Mouse (Mus musculus): ENCODE results near the gene OR5BS1P. TPM values are rescaled to one million over a fixed set of nuclear protein-coding genes. Genes with fewer than 3 reads are reported as not detected.

The OR5BS1P gene
- polyA plus RNA-seq, 1 experiment from 2014 or later = not detected

- Histone ChIP-seq H3K9me3 (replicated peaks) (no peaks in the 10 kb centered on the region), H3K36me3 (no peaks in the 10 kb centered on the region), H3K27ac (no peak overlapping the region), H3K4me1 (no peaks in the 10 kb centered on the region), H3K4me3 (no peak overlapping the region), H3K27me3 (replicated peaks) (0 out of 2 replicates have a peak, but pooled peaks cover 5% of the 10 kb centered on the region), H3K4me2 (no peak overlapping the region), H3K9ac (no peak overlapping the region)
- no peak for ATAC-seq
- WGBS (ENCODE audit: insufficient replicate concordance) = 53% methylated on average over 7 of the region's 7 CpGs
Measured at GRCm38 (mm10) chr15:98479568-98480102, 9.9 kb downstream of the OR5BS1P start.

- Histone ChIP-seq H3K9ac (no peak within 1 kb of the TSS), H3K4me2 (no peak within 1 kb of the TSS), H3K9me3 (replicated peaks) (no peaks in the 10 kb centered on the region), H3K27ac (no peak within 1 kb of the TSS), H3K27me3 (replicated peaks) (0 out of 2 replicates have a peak, but pooled peaks cover 5% of the 10 kb centered on the region), H3K4me3 (no peak within 1 kb of the TSS), H3K4me1 (no peaks in the 10 kb centered on the region), H3K36me3 (no peaks in the 10 kb centered on the region)
- ATAC-seq = no peak
- 43% methylated on average over 3 of the region's 3 CpGs for WGBS (ENCODE audit: insufficient replicate concordance)
Measured at GRCm38 (mm10) chr15:98482701-98483100, 13.0 kb downstream of the OR5BS1P start, which contains the start of gene Lalba. Lalba (minus strand) TSS chr15:98482721.

- 0 out of 2 replicates have a peak, but pooled peaks cover 3% of the 10 kb centered on the region for H3K27me3 ChIP-seq (replicated peaks)
- H3K9ac ChIP-seq = no peak overlapping the region
- no peaks in the 10 kb centered on the region; the same call in 1 of the 2 replicates for H3K9me3 ChIP-seq (replicated peaks)
- no peaks in the 10 kb centered on the region for H3K4me1 ChIP-seq
- H3K36me3 ChIP-seq = no peaks in the 10 kb centered on the region
- H3K27ac ChIP-seq = no peak overlapping the region; the same call in 1 of the 2 replicates
- no peak overlapping the region for H3K4me2 ChIP-seq
- no peak for ATAC-seq
- 47% methylated on average over 18 of the region's 18 CpGs for WGBS (ENCODE audit: insufficient replicate concordance)
- H3K4me3 ChIP-seq = no peak overlapping the region
Measured at GRCm38 (mm10) chr15:98483907-98484886, 14.5 kb downstream of the OR5BS1P start.

GRCm38 (mm10) chr15:98486433-98487021 lies 16.8 kb downstream of the OR5BS1P start:
- 71% methylated on average over 8 of the region's 8 CpGs for WGBS (ENCODE audit: insufficient replicate concordance)
- Histone ChIP-seq H3K36me3 (no peaks in the 10 kb centered on the region), H3K9ac (no peak overlapping the region), H3K4me3 (no peak overlapping the region), H3K4me1 (no peaks in the 10 kb centered on the region), H3K27me3 (replicated peaks) (no peaks in the 10 kb centered on the region), H3K9me3 (replicated peaks) (no peaks in the 10 kb centered on the region; the same call in 1 of the 2 replicates), H3K27ac (no peak overlapping the region), H3K4me2 (no peak overlapping the region)
- no peak for ATAC-seq

GRCm38 (mm10) chr15:98491332-98491731 lies 21.6 kb downstream of the OR5BS1P start:
- no peak overlapping the region for H3K27ac ChIP-seq
- H3K9me3 ChIP-seq (replicated peaks) = no peaks in the 10 kb centered on the region; the same call in 1 of the 2 replicates
- H3K4me3 ChIP-seq = no peak overlapping the region
- no peaks in the 10 kb centered on the region for H3K4me1 ChIP-seq
- H3K9ac ChIP-seq = no peak overlapping the region
- WGBS (ENCODE audit: insufficient replicate concordance) = 46% methylated on average over 2 of the region's 2 CpGs
- H3K36me3 ChIP-seq = no peaks in the 10 kb centered on the region
- 0 out of 2 replicates have a peak, but pooled peaks cover 4% of the 10 kb centered on the region for H3K27me3 ChIP-seq (replicated peaks)
- ATAC-seq = no peak
- H3K4me2 ChIP-seq = no peak overlapping the region

GRCm38 (mm10) chr15:98492102-98492501 lies 22.4 kb downstream of the OR5BS1P start, which contains the start of gene Olfr279:
Olfr279 (plus strand) TSS chr15:98492402.
- no peaks in the 10 kb centered on the region for H3K4me1 ChIP-seq
- whole genome bisulfite sequencing (ENCODE audit: insufficient replicate concordance) = 27% methylated on average over 4 of the region's 4 CpGs
- H3K27me3 ChIP-seq (replicated peaks) = 0 out of 2 replicates have a peak, but pooled peaks cover 4% of the 10 kb centered on the region
- H3K36me3 ChIP-seq = no peaks in the 10 kb centered on the region
- no peak for ATAC-seq
- H3K27ac ChIP-seq = no peak within 1 kb of the TSS
- no peak within 1 kb of the TSS for H3K4me2 ChIP-seq
- H3K4me3 ChIP-seq = no peak within 1 kb of the TSS
- no peaks in the 10 kb centered on the region; the same call in 1 of the 2 replicates for H3K9me3 ChIP-seq (replicated peaks)
- no peak within 1 kb of the TSS for H3K9ac ChIP-seq

GRCm38 (mm10) chr15:98497631-98498030 lies 27.9 kb downstream of the OR5BS1P start:
- Histone ChIP-seq H3K9ac (no peak overlapping the region), H3K9me3 (replicated peaks) (no peaks in the 10 kb centered on the region), H3K27ac (no peak overlapping the region), H3K27me3 (replicated peaks) (0 out of 2 replicates have a peak, but pooled peaks cover 4% of the 10 kb centered on the region), H3K4me1 (no peaks in the 10 kb centered on the region), H3K4me2 (no peak overlapping the region), H3K4me3 (no peak overlapping the region), H3K36me3 (no peaks in the 10 kb centered on the region)
- no peak for ATAC-seq
- WGBS (ENCODE audit: insufficient replicate concordance) = 70% methylated on average over 17 of the region's 17 CpGs

DNA sequence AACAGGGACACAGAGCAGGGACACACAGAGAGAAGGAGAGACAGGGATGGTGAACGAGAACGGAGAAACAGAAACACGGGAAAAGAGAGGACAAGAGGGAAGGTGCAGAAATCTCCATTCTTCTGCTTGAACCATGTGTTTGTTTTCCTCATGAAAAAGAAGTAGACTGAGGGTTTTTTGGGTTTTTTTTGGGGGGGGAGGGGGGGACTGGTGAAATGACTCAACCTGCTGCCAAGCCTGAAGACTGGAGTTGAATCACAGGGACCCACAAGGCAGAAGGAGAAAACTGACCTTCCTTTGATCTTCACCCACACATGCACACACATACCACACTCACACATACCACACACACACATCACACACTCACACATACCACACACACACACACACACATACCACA lies 33.6 kb downstream of the OR5BS1P start:
- WGBS (ENCODE audit: insufficient replicate concordance) = 64% methylated on average over 3 of the region's 3 CpGs
- H3K4me1 ChIP-seq = no peaks in the 10 kb centered on the region
- H3K27me3 ChIP-seq (replicated peaks) = peaks cover 18% of the 10 kb centered on the region; the same call in 1 of the 2 replicates
- ATAC-seq = no peak
- H3K36me3 ChIP-seq = no peaks in the 10 kb centered on the region
- H3K4me3 ChIP-seq = no peak overlapping the region
- no peak overlapping the region for H3K4me2 ChIP-seq
- H3K27ac ChIP-seq = no peak overlapping the region
- no peaks in the 10 kb centered on the region for H3K9me3 ChIP-seq (replicated peaks)
- H3K9ac ChIP-seq = no peak overlapping the region

DNA sequence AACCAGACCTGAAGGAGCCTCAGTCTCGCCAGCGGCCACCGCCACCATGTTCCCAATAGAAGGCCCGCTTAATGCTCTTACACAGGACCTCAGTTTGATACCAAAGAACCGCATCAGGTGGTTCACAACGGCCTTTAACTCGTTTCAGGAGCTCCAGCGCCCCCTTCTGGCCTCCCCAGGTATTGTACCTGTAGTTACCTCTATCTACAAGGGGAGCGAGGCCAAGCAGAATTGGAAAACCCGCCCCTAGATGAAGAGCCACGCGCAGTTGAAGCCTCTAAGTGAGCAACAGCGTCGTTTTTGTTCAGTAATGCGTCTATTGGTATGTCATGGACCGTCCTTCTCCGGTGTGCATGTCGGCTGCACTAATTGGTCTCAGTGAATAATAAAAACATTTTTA lies 34.8 kb downstream of the OR5BS1P start:
- no peak overlapping the region for H3K4me3 ChIP-seq
- no peaks in the 10 kb centered on the region for H3K4me1 ChIP-seq
- no peaks in the 10 kb centered on the region for H3K9me3 ChIP-seq (replicated peaks)
- no peaks in the 10 kb centered on the region for H3K36me3 ChIP-seq
- no peak overlapping the region for H3K9ac ChIP-seq
- no peak overlapping the region for H3K4me2 ChIP-seq
- 12% methylated on average over 18 of the region's 18 CpGs for WGBS (ENCODE audit: insufficient replicate concordance)
- peaks cover 20% of the 10 kb centered on the region; the same call in 1 of the 2 replicates for H3K27me3 ChIP-seq (replicated peaks)
- no peak for ATAC-seq
- H3K27ac ChIP-seq = no peak overlapping the region

DNA sequence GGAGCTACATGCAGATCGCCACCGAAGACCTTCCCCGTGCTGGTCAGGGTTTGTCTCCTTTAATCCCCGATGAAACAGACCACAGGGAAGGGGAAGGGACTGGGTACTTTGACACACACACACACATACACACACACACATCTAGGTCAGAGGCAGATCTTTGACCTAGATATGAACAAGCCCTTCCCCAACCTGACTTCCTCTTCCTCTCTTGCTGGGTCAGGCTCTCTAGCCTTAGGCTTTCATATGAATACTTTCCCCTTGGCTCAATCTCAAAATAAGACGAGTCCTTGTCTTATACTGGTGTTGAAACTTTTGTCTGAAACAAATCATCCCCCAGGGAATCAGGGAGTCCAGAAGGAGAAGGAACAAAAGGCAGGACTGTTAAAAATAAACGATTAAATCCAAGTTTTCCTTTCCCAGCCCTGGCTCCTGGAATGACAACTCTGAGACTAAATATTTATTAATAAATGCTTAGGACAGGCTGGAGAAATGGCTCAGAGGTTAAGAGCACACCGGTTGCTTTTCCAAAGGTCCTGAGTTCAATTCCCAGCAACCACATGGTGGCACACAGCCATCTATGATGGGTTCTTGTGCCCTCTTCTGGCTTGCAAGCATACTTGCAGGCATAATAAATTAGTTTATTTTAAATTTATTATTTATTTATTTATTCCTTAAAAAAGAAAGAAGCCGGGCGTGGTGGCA lies 36.7 kb downstream of the OR5BS1P start:
- Histone ChIP-seq H3K4me2 (no peak overlapping the region), H3K4me1 (peaks cover 9% of the 10 kb centered on the region; the same call in 1 of the 2 replicates), H3K27me3 (replicated peaks) (peaks cover 20% of the 10 kb centered on the region; the same call in 1 of the 2 replicates), H3K27ac (no peak overlapping the region), H3K9ac (no peak overlapping the region), H3K36me3 (no peaks in the 10 kb centered on the region), H3K4me3 (no peak overlapping the region), H3K9me3 (replicated peaks) (no peaks in the 10 kb centered on the region)
- 42% methylated on average over 9 of the region's 9 CpGs for WGBS (ENCODE audit: insufficient replicate concordance)
- ATAC-seq = no peak

DNA sequence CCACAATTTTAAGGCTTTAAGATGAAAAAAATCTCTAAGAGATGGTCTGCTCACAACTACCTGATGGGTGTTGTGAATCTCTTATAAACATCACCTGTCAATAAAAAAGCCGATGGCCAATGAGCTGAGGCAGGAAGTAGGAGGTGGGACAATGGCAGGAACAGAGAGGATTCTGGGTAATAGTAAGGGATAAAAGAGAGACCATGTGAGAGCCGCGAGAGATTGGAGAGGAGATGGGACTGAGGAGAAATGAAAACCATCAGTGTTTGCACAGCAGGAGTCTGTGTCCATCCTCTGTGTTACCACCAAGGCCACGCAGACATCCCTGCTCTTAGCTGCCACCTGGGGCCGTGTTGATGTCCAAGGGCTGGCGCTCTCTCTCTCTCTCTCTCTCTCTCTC lies 37.6 kb downstream of the OR5BS1P start:
- H3K27me3 ChIP-seq (replicated peaks) = peaks cover 20% of the 10 kb centered on the region; the same call in 1 of the 2 replicates
- H3K4me3 ChIP-seq = no peak overlapping the region
- peaks cover 16% of the 10 kb centered on the region; the same call in 1 of the 2 replicates for H3K4me1 ChIP-seq
- H3K27ac ChIP-seq = no peak overlapping the region
- H3K36me3 ChIP-seq = no peaks in the 10 kb centered on the region
- H3K9ac ChIP-seq = no peak overlapping the region
- H3K9me3 ChIP-seq (replicated peaks) = no peaks in the 10 kb centered on the region
- no peak for ATAC-seq
- WGBS (ENCODE audit: insufficient replicate concordance) = 78% methylated on average over 6 of the region's 6 CpGs
- H3K4me2 ChIP-seq = no peak overlapping the region
